Mouse (Mus musculus): Measurements from ENCODE around the gene Bbx. TPM values are rescaled to one million over a fixed set of nuclear protein-coding genes. Genes with fewer than 3 reads are reported as not detected.
A peak's percentile ranks its signal among the peaks of the same experiment; 100 is the strongest.

The Bbx gene
- total and polyA plus RNA-seq, 3 experiments, result 20.6 to 26.2 (median 21.6) TPM

GRCm38 (mm10) chr16:50226274-50226673 is 205.9 kb downstream of the Bbx start:
- Histone ChIP-seq H3K36me3 (replicated peaks in 1 of 2; ENCODE audit: control insufficient read depth in 1 of 2, insufficient read depth in 1 of 2, low read length in 1 of 2) (peaks cover 26 to 51% of the 10 kb centered on the region in 2 experiments), H3K4me2 (ENCODE audit: insufficient read depth, low read depth, poor library complexity, severe bottlenecking) (no peak overlapping the region), H3K27me3 (replicated peaks) (no peaks in the 10 kb centered on the region), H3K4me3 (replicated peaks in 1 of 3; ENCODE audit: low read depth in 2 of 3, low read length in 2 of 3, poor library complexity in 1 of 3) (no peak overlapping the region), H3K79me2 (replicated peaks; ENCODE audit: control insufficient read depth, extremely low read depth, insufficient read depth, poor library complexity, severe bottlenecking) (no peaks in the 10 kb centered on the region), H3K9ac (ENCODE audit: insufficient read depth, low read depth) (no peak overlapping the region), H3K4me1 (ENCODE audit: control insufficient read depth in 1 of 2, insufficient read depth in 2 of 2) (peaks cover 0 to 21% of the 10 kb centered on the region in 2 experiments; a peak in 3 of 4 replicates), H3K9me3 (replicated peaks; ENCODE audit: low read length) (no peaks in the 10 kb centered on the region), H3K27ac (ENCODE audit: insufficient read depth, low read depth) (no peak overlapping the region)
- in situ Hi-C loops (cut with MboI; ENCODE audit: low pct_ligation_motif_present, low pct_unique_long_range_greater_than_20kb, low sequenced_read_pairs), result no loop called here
- dilution Hi-C loops (cut with MboI; ENCODE audit: extremely low pct_ligation_motif_present, extremely low pct_unique_long_range_greater_than_20kb, low sequenced_read_pairs), result no loop called here
- DNase-seq (ENCODE audit: extremely low read depth), result no peak
- TF ChIP-seq MAFK (IDR thresholded peaks at IDR 0.05; ENCODE audit: insufficient replicate concordance, low read length) (peak; percentile 90), ELF1 (IDR thresholded peaks at IDR 0.05; ENCODE audit: low read depth, low read length) (no peak), POLR2A (IDR thresholded peaks at IDR 0.05; ENCODE audit: low read depth, low read length) (no peak), IRF4 (IDR thresholded peaks at IDR 0.05; ENCODE audit: low read depth, low read length) (no peak), BHLHE40 (IDR thresholded peaks at IDR 0.05; ENCODE audit: low read depth, low read length) (no peak), EP300 (IDR thresholded peaks at IDR 0.05; ENCODE audit: low read length) (no peak)

- Histone ChIP-seq H3K4me2 (ENCODE audit: insufficient read depth, low read depth, poor library complexity, severe bottlenecking) (no peak overlapping the region), H3K9ac (ENCODE audit: insufficient read depth, low read depth) (no peak overlapping the region), H3K36me3 (replicated peaks in 1 of 2; ENCODE audit: control insufficient read depth in 1 of 2, insufficient read depth in 1 of 2, low read length in 1 of 2) (peaks cover 33 to 52% of the 10 kb centered on the region in 2 experiments), H3K4me1 (ENCODE audit: control insufficient read depth in 1 of 2, insufficient read depth in 2 of 2) (peaks cover 0 to 21% of the 10 kb centered on the region in 2 experiments; a peak in 3 of 4 replicates), H3K79me2 (replicated peaks; ENCODE audit: control insufficient read depth, extremely low read depth, insufficient read depth, poor library complexity, severe bottlenecking) (no peaks in the 10 kb centered on the region), H3K4me3 (replicated peaks in 1 of 3; ENCODE audit: low read depth in 2 of 3, low read length in 2 of 3, poor library complexity in 1 of 3) (no peak overlapping the region), H3K9me3 (replicated peaks; ENCODE audit: low read length) (no peaks in the 10 kb centered on the region), H3K27ac (ENCODE audit: insufficient read depth, low read depth) (no peak overlapping the region), H3K27me3 (replicated peaks) (no peaks in the 10 kb centered on the region)
- dilution Hi-C loops (cut with MboI; ENCODE audit: extremely low pct_ligation_motif_present, extremely low pct_unique_long_range_greater_than_20kb, low sequenced_read_pairs), result no loop called here
- in situ Hi-C loops (cut with MboI; ENCODE audit: low pct_ligation_motif_present, low pct_unique_long_range_greater_than_20kb, low sequenced_read_pairs), result no loop called here
- TF ChIP-seq IRF4 (IDR thresholded peaks at IDR 0.05; ENCODE audit: low read depth, low read length), result no peak
- 0 out of 2 replicates have a peak, but pooled peaks have one; percentile 16 for TF ChIP-seq EP300 (IDR thresholded peaks at IDR 0.05; ENCODE audit: low read length)
- no peak for DNase-seq (ENCODE audit: extremely low read depth)
Measured at GRCm38 (mm10) chr16:50224946-50225345, 207.2 kb downstream of the Bbx start.

- Histone ChIP-seq H3K36me3 (replicated peaks in 1 of 2; ENCODE audit: control insufficient read depth in 1 of 2, insufficient read depth in 1 of 2, low read length in 1 of 2) (peaks cover 44 to 71% of the 10 kb centered on the region in 2 experiments), H3K79me2 (replicated peaks; ENCODE audit: control insufficient read depth, extremely low read depth, insufficient read depth, poor library complexity, severe bottlenecking) (no peaks in the 10 kb centered on the region), H3K4me2 (ENCODE audit: insufficient read depth, low read depth, poor library complexity, severe bottlenecking) (no peak overlapping the region), H3K27ac (ENCODE audit: insufficient read depth, low read depth) (no peak overlapping the region), H3K27me3 (replicated peaks) (no peaks in the 10 kb centered on the region), H3K9me3 (replicated peaks; ENCODE audit: low read length) (no peaks in the 10 kb centered on the region), H3K4me3 (replicated peaks in 1 of 3; ENCODE audit: low read depth in 2 of 3, low read length in 2 of 3, poor library complexity in 1 of 3) (no peak overlapping the region), H3K4me1 (ENCODE audit: control insufficient read depth in 1 of 2, insufficient read depth in 2 of 2) (peaks cover 0 to 11% of the 10 kb centered on the region in 2 experiments; a peak in 2 of 4 replicates), H3K9ac (ENCODE audit: insufficient read depth, low read depth) (no peak overlapping the region)
- no peak for TF ChIP-seq USF1 (IDR thresholded peaks at IDR 0.05; ENCODE audit: low read depth, low read length)
- no peak for TF ChIP-seq IRF4 (IDR thresholded peaks at IDR 0.05; ENCODE audit: low read depth, low read length)
- no peak for TF ChIP-seq JUND (conservative IDR thresholded peaks at IDR 0.05; ENCODE audit: low read depth, low read length)
- DNase-seq (ENCODE audit: extremely low read depth), result no peak
- in situ Hi-C loops (cut with MboI; ENCODE audit: low pct_ligation_motif_present, low pct_unique_long_range_greater_than_20kb, low sequenced_read_pairs), result no loop called here
- dilution Hi-C loops (cut with MboI; ENCODE audit: extremely low pct_ligation_motif_present, extremely low pct_unique_long_range_greater_than_20kb, low sequenced_read_pairs), result no loop called here
Measured at GRCm38 (mm10) chr16:50220734-50221501, 211.3 kb downstream of the Bbx start.
